Mouse (Mus musculus) megakaryocyte, embryonic 14.5 days (primary cell): ENCODE data around the gene Sltm. TPM values are rescaled to one million over a fixed set of nuclear protein-coding genes. Genes with fewer than 3 reads are reported as not detected.
"Not testable (repeated sequence)": the region's sequence is repeated elsewhere in the genome, so short reads cannot be mapped to it uniquely, and the experiment has no call there.

Source experiments
- H3K27me3 ChIP-seq: replicated peaks from 2 replicates; pipeline ENCODE3; 2012; ENCODE audit warnings: inconsistent platforms
- H3K36me3 ChIP-seq: replicated peaks from 2 replicates; pipeline ENCODE3; 2012; ENCODE audit warnings: low read length, inconsistent platforms, mixed read lengths
- H3K4me1 ChIP-seq: 2 replicates; pipeline ENCODE4 v1.6.1; 2012; ENCODE audit warnings: inconsistent platforms
- H3K4me3 ChIP-seq: replicated peaks from 2 replicates; pipeline ENCODE3; 2012; ENCODE audit warnings: moderate library complexity, mild to moderate bottlenecking, inconsistent platforms
- H3K9me3 ChIP-seq: 2 replicates; pipeline ENCODE4 v1.6.1; 2012; ENCODE audit warnings: inconsistent platforms
- FLI1 ChIP-seq: IDR thresholded peaks from 2 replicates; pipeline ENCODE4 v1.6.1; 2012; ENCODE audit warnings: low read length, inconsistent platforms, mixed read lengths
- GATA1 ChIP-seq: IDR thresholded peaks from 3 replicates; pipeline ENCODE4 v1.6.1; 2012; ENCODE audit warnings: mixed read lengths, low read length, inconsistent platforms, borderline replicate concordance
- polyA plus RNA-seq: library from polyadenylated mRNA; stranded (reverse); fragments of >175 nt; gene quantifications from 2 replicates; pipeline ENCODE4 v1.2.3, GENCODE M21; 2012; ENCODE audit warnings: low replicate concordance; ENCODE audit not compliant: insufficient read depth

The Sltm gene
- polyA plus RNA-seq, 1 experiment: 8.8 TPM

DNA sequence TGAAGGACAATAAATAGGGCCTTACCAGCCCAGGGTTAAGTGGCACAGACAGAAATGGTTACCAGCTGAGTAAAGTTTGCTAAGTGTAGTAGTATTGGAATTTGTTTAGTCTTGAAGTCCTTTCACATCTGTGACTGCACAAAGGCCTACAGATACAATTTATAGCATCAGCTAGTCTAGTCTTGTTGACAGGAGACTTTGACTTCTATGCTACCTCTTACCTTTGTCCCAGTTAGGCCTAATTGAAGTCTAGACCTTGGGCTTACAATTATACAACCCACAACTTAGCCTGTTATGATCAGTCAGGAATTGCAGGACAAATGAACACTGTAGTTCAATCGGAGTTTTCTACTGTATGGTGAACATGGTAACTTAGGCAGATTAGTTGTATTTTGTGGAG, 9.0 kb downstream of the Sltm start:
- H3K36me3 ChIP-seq: peaks cover 72% of the 10 kb centered on the region
- no peaks in the 10 kb centered on the region for H3K27me3 ChIP-seq
- no peak for TF ChIP-seq FLI1
- no peak for TF ChIP-seq GATA1
- peaks cover 39% of the 10 kb centered on the region; the same call in 1 of the 2 replicates for H3K4me1 ChIP-seq
- no peak overlapping the region for H3K4me3 ChIP-seq
- H3K9me3 ChIP-seq: peaks cover 6% of the 10 kb centered on the region; the same call in 1 of the 2 replicates

DNA sequence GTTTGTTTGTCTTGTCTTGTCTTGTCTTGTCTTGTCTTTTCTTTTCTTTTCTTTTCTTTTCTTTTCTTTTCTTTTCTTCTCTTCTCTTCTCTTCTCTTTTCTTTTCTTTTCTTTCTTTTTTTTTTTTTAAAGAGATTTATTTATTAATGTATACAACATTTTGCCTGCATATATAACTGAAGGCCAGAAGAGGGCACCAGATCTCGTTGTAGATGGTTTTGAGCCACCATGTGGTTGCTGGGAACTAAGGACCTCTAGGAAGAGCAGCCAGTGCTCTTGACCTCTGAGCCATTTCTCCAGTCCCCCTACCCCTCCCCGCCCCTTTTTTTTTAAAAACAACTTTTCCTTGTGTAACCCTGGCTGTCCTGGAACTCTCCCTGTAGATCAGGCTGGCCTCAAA, 9.7 kb downstream of the Sltm start:
- Histone ChIP-seq H3K36me3 (peaks cover 68% of the 10 kb centered on the region), H3K4me1 (peaks cover 32% of the 10 kb centered on the region; the same call in 1 of the 2 replicates)
- H3K9me3 ChIP-seq, H3K27me3 ChIP-seq, H3K4me3 ChIP-seq: not testable (repeated sequence)

DNA sequence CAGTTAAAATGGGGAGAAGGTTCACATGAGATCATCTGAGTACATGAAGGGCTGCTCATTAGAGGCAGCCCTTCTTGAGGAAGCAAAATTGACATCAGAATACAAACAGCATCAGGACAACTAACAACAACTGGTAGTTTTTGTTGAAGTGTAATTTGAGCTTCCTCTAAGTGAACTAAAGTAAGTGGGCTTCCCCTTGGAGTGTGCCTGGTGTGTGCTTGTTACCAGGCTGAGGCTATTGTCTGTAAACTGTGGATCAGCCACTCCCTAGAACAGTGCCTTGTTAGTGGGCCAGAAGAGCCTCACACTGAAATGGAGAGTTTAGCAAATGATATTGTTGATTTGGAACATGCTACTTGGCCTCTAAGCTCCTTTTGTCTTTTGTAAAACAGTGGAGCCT, 12.9 kb downstream of the Sltm start:
- TF ChIP-seq FLI1 (no peak), GATA1 (no peak)

DNA sequence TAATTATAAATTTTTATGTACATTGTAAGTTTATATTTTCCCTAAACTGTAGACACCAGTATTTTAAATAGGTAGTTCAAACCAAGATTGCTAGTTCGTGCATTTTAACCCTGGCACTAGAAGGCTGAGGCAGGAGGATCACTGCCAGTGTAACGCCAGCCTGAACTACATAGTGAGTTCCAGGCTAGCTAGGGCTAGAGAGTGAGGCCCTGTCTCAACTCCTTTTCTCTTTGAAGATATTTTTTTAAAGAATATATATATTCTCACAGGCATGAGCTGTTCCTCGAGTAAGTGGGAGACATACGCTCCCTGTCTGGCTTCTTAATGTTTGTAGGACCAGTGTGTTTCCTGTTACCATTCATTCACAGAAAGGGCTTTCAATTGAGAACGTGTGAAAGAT, 14.2 kb downstream of the Sltm start:
- no peak overlapping the region for H3K4me3 ChIP-seq
- no peaks in the 10 kb centered on the region for H3K27me3 ChIP-seq
- peaks cover 11% of the 10 kb centered on the region for H3K4me1 ChIP-seq
- peaks cover 70% of the 10 kb centered on the region for H3K36me3 ChIP-seq
- TF ChIP-seq FLI1: no peak
- no peak for TF ChIP-seq GATA1
- peaks cover 6% of the 10 kb centered on the region; the same call in 1 of the 2 replicates for H3K9me3 ChIP-seq

More for the DNA sequence above, 12.9 kb downstream of the Sltm start:
- H3K4me3 ChIP-seq: no peak overlapping the region
- peaks cover 67% of the 10 kb centered on the region for H3K36me3 ChIP-seq
- peaks cover 6% of the 10 kb centered on the region; the same call in 1 of the 2 replicates for H3K9me3 ChIP-seq
- no peaks in the 10 kb centered on the region for H3K27me3 ChIP-seq
- H3K4me1 ChIP-seq: peaks cover 18% of the 10 kb centered on the region

DNA sequence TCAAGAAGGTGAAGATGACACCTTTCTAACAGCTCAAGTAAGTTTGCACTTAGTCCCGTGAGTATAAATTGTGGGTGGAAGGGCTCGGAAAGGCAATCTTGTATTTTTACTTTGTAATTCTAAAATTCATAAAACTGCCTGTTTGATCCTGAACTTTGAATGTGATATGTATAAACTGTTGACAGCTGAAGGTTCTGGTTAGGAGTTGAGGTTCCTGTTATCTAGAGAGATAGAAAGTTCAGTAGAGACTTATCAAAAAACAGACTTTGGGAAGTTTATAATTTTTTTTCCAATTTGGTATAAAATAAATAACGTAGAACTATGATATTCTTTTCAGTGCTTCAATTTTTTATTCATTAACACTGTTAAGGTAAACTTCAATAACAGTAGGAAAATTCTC, 20.3 kb downstream of the Sltm start:
- no peaks in the 10 kb centered on the region for H3K9me3 ChIP-seq
- H3K4me3 ChIP-seq: no peak overlapping the region
- H3K27me3 ChIP-seq: no peaks in the 10 kb centered on the region
- TF ChIP-seq GATA1: no peak
- no peak for TF ChIP-seq FLI1
- H3K4me1 ChIP-seq: peaks cover 19% of the 10 kb centered on the region
- H3K36me3 ChIP-seq: peaks cover 90% of the 10 kb centered on the region

DNA sequence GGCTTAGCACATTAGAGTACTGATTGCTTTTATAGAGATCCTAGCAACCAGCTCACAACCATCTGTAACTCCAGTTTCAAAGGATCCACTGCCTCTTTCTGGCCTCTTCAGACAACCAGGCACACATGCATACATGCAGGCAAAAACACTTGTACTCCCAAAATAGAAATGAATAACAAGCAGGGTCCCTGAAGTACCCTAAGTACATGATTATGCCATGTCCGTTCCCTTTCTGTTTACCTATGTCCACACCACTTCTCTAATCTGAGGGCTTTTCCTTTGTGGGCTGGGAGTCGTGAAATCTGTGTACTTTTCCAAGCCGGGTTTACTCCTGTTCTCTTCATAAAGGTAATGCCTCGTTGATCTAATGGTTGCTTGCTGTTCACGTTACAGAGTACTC, 25.1 kb downstream of the Sltm start:
- no peak overlapping the region for H3K4me3 ChIP-seq
- H3K4me1 ChIP-seq: peaks cover 8% of the 10 kb centered on the region; the same call in 1 of the 2 replicates
- H3K36me3 ChIP-seq: peaks cover 81% of the 10 kb centered on the region
- TF ChIP-seq GATA1: no peak
- no peaks in the 10 kb centered on the region for H3K9me3 ChIP-seq
- H3K27me3 ChIP-seq: no peaks in the 10 kb centered on the region

DNA sequence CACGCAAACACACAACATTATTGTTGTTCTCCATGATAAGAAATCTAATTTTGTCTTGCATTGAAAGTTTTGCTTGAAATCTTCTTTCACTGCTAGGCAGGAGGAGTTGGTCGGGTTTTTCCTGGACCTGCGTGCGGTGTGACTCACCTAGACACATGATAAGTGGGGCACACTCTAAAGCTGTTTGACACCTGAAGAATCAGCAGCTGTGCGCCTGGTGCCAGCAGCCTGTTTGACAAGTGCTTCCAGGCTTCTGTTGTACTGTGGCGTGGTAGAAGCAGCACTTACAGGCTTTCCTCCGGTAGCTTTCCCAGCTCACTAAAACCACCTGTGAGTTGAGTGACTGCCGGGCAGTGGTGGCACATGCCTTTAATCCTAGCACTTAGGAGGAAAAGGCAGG, 27.8 kb downstream of the Sltm start:
- H3K4me1 ChIP-seq: no peaks in the 10 kb centered on the region; the same call in 1 of the 2 replicates
- no peak overlapping the region for H3K4me3 ChIP-seq
- H3K36me3 ChIP-seq: peaks cover 82% of the 10 kb centered on the region
- H3K9me3 ChIP-seq: no peaks in the 10 kb centered on the region
- TF ChIP-seq GATA1: no peak
- H3K27me3 ChIP-seq: no peaks in the 10 kb centered on the region

DNA sequence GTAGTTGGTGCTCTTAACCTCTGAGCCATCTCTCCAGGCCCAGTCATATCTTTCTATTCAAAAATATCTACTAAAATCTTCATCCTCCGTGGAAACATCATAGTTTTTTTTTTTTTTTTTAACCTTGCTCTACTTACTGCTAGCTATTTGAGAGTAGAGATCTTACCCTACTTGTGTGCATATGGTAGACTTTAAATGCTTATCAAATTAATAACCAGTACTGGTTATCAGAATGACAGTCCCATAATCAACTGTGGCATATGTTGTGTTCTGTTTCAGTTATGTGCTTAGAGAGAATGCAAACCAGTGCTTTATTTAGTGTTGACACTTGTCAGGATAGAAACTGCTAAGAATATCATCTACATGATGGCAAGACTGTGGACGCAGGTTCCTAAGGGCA, 35.6 kb downstream of the Sltm start:
- Histone ChIP-seq H3K9me3 (no peaks in the 10 kb centered on the region), H3K4me1 (peaks cover 7% of the 10 kb centered on the region; the same call in 1 of the 2 replicates), H3K4me3 (no peak overlapping the region), H3K36me3 (peaks cover 92% of the 10 kb centered on the region), H3K27me3 (no peaks in the 10 kb centered on the region)
- TF ChIP-seq GATA1: no peak
- no peak for TF ChIP-seq FLI1

DNA sequence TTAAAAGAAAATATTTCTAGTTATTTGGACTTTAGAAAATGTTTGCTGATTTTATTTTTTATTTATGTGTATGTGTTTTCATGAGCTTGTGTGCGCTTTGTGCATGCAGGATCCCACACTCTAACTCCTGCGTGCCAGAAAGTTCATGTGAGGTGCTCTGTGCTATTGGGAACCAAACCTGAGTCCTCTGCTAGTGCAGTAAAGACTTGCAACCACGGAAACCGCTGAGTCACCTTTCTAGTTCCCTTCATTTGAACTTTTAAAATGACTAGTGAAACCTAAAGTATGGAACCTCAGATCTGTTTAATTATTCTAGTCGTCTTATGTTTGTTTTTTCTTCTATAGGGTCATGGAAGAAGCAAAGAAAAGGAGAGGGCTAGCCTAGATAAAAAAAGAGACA, 38.4 kb downstream of the Sltm start:
- H3K9me3 ChIP-seq: no peaks in the 10 kb centered on the region
- H3K36me3 ChIP-seq: peaks cover 88% of the 10 kb centered on the region
- TF ChIP-seq FLI1 (no peak), GATA1 (no peak)
- no peaks in the 10 kb centered on the region for H3K27me3 ChIP-seq
- peaks cover 28% of the 10 kb centered on the region for H3K4me1 ChIP-seq
- H3K4me3 ChIP-seq: no peak overlapping the region

DNA sequence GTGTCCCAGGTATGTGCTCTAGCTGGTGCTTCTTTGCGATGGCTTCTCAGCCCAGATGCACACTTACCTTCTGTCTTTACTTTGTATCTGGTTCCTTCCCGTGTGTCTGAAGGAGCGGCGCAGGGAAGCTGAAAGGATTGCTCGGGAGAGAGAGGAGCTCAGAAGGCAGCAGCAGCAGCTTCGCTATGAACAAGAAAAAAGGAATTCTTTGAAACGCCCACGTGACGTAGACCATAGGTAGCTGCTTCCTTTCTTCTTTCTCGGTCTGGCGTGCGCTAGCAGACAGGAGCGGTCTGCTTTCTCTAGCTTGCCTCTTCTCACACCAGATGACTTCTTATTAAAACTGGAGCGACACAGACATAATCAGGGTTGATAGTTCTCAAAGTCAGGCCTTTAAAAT, 42.1 kb downstream of the Sltm start:
- no peaks in the 10 kb centered on the region for H3K27me3 ChIP-seq
- TF ChIP-seq FLI1 (no peak), GATA1 (no peak)
- H3K4me3 ChIP-seq: no peak overlapping the region
- H3K9me3 ChIP-seq: no peaks in the 10 kb centered on the region
- peaks cover 92% of the 10 kb centered on the region for H3K36me3 ChIP-seq
- peaks cover 37% of the 10 kb centered on the region for H3K4me1 ChIP-seq

DNA sequence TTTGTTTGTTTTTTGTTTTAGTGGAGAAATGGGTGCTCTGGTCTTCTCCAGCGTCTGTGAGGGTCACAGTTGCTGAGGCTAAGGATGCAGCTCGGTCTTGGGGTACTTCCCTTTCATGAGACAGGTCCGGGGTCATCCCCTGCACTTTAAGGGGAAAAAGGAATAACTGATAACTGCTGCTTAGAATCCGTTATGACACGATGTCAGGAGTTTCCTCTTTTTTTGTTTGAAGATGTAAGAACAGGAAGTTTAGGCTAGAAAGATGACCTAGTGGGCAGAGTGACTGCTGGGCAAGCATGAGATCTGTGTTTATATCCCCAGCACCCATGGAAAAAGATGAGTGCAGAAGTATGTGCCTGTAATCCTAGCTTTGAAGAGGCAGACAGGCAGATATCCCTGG, 42.6 kb downstream of the Sltm start:
- TF ChIP-seq GATA1 (no peak), FLI1 (no peak)
- Histone ChIP-seq H3K27me3 (no peaks in the 10 kb centered on the region), H3K4me3 (no peak overlapping the region), H3K9me3 (no peaks in the 10 kb centered on the region), H3K36me3 (peaks cover 91% of the 10 kb centered on the region), H3K4me1 (peaks cover 40% of the 10 kb centered on the region)

DNA sequence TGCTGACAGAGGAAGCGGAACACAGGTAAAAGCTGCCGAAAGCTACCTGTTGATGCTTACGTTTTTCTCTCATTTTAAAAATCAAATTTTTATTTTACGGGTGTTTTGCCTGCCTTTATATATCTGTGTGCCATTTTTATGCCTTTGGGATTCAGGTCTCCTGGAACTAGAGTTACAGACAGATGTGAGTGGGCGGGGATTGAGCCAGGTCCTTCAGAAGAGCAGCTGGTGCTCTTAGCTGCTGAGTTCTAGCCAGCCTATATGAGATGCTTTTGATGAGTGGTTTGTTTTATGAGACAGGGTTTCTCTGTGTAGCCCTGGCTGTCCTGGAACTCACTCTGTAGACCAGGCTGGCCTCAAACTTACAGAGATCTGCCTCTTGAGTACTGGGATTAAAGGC, 44.6 kb downstream of the Sltm start:
- no peaks in the 10 kb centered on the region for H3K9me3 ChIP-seq
- H3K27me3 ChIP-seq: no peaks in the 10 kb centered on the region
- H3K4me1 ChIP-seq: peaks cover 51% of the 10 kb centered on the region
- H3K4me3 ChIP-seq: no peak overlapping the region
- H3K36me3 ChIP-seq: peaks cover 91% of the 10 kb centered on the region
- TF ChIP-seq GATA1 (no peak), FLI1 (no peak)
